ENCODE assay signal across 28 mouse cellular contexts in the genomic region with DNA sequence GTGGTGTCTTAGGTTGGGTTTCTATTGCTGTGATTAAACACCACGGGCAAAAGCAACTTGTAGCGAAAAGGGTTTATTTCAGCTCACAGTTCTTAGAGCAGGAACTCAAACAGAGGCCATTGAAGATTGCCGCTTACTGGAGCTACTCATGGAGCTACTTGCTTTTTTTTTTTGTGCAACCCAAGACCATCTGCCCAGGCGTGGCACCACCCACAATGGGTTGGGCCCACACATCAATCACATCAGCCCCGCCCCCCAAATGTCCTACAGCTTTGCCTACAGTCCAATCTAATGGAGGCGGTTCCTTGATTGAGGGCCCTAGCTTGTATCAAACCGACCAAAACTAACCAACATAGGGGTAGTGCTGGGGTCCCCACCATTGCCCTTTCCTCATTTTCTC.
DNase-seq lines count a peak whose midpoint lies in the region; ATAC-seq lines count a peak whose summit lies in the region.
"Had no signal": no experiment of that assay in that cellular context is flagged by ENCODE, and none has a peak within 500 bp of the region (broad histone marks: within the 10 kb centered on the region; RNA-seq: fewer than 3 reads in every experiment).

No protein-coding gene starts in this region.

- 85% methylated on average over 7 of the region's 7 CpGs for WGBS in lung, embryonic 15.5 days
- 90% methylated on average over 7 of the region's 7 CpGs for WGBS in forebrain, embryonic 11.5 days

- H3K4me2 ChIP-seq in lung, embryonic 15.5 days = no peak overlapping the region
- H3K4me2 ChIP-seq in forebrain, embryonic 11.5 days (ENCODE audit: low read depth, low read length, severe bottlenecking) = no peak overlapping the region
- H3K4me2 ChIP-seq: embryonic facial prominence, embryonic 13.5 days; embryonic facial prominence, embryonic 15.5 days; forebrain, embryonic 13.5 days; forebrain, embryonic 15.5 days had no signal

- H3K4me3 ChIP-seq in lung, embryonic 15.5 days = no peak overlapping the region
- H3K4me3 ChIP-seq in forebrain, embryonic 11.5 days (ENCODE audit: low read depth, low read length) = no peak overlapping the region
- H3K4me3 ChIP-seq: embryonic facial prominence, embryonic 13.5 days; embryonic facial prominence, embryonic 15.5 days; erythroblast, embryonic 14.5 days; forebrain, embryonic 10.5 days; forebrain, embryonic 13.5 days; forebrain, embryonic 15.5 days had no signal

- H3K27me3 ChIP-seq in lung, embryonic 15.5 days = no peaks in the 10 kb centered on the region
- H3K27me3 ChIP-seq in forebrain, embryonic 11.5 days (ENCODE audit: control insufficient read depth, insufficient read depth, low read length) = no peaks in the 10 kb centered on the region
- H3K27me3 ChIP-seq: CH12.LX; embryonic facial prominence, embryonic 13.5 days; forebrain, embryonic 13.5 days; forebrain, embryonic 15.5 days; Patski had no signal

- H3K4me1 ChIP-seq in lung, embryonic 15.5 days = peaks cover 9% of the 10 kb centered on the region
- no peaks in the 10 kb centered on the region for H3K4me1 ChIP-seq in forebrain, embryonic 11.5 days (replicated peaks; ENCODE audit: control insufficient read depth, insufficient read depth, low read length)

- no peak for DNase-seq in lung, postnatal 4 days
- DNase-seq in R1 (ENCODE audit: low read depth, low spot score) = peak; percentile 54
- no peak for DNase-seq in adrenal gland, adult 18-20 months (ENCODE audit: low spot score in 2 of 2)
- no peak for DNase-seq in forebrain, embryonic 11.5 days (ENCODE audit: low spot score)
- DNase-seq: adrenal gland, adult 2 months; adrenal gland, postnatal 10 days; adrenal gland, postnatal 25 days; B cell, adult 2 months; cerebellum, adult 11 months; cerebellum, adult 18-20 months; cerebellum, adult 8-10 months; cerebellum, adult 9-11 months; cerebellum, postnatal 14 days; cerebellum, postnatal 36 days; embryo, embryonic 11 days; forebrain, postnatal 0 days had no signal

- H3K27ac ChIP-seq in lung, embryonic 15.5 days = no peak overlapping the region
- H3K27ac ChIP-seq in forebrain, embryonic 11.5 days (ENCODE audit: low read depth, low read length) = no peak overlapping the region
- H3K27ac ChIP-seq: embryonic facial prominence, embryonic 13.5 days; embryonic facial prominence, embryonic 15.5 days; forebrain, embryonic 10.5 days; forebrain, embryonic 13.5 days; forebrain, embryonic 15.5 days had no signal

- ATAC-seq in lung, embryonic 15.5 days (ENCODE audit: borderline replicate concordance, extremely low read depth, low FRiP score, low TSS enrichment) = peak; percentile 24; the same call in 1 of the 2 replicates
- no peak for ATAC-seq in forebrain, embryonic 11.5 days (replicated peaks; ENCODE audit: low FRiP score)
- ATAC-seq: activated CD4-positive, CD25-positive, alpha-beta regulatory T cell, adult 4 months; CD4-positive, CD25-positive, alpha-beta regulatory T cell, adult 4 months; forebrain, embryonic 13.5 days; forebrain, embryonic 15.5 days; forebrain, postnatal 0 days; Patski had no signal

- no peak overlapping the region for H3K9ac ChIP-seq in lung, embryonic 15.5 days
- no peak overlapping the region for H3K9ac ChIP-seq in forebrain, embryonic 11.5 days (ENCODE audit: low read length)
- H3K9ac ChIP-seq: embryonic facial prominence, embryonic 13.5 days; embryonic facial prominence, embryonic 15.5 days; forebrain, embryonic 13.5 days; forebrain, embryonic 15.5 days; forebrain, postnatal 0 days had no signal

- no peaks in the 10 kb centered on the region for H3K36me3 ChIP-seq in lung, embryonic 15.5 days
- no peaks in the 10 kb centered on the region for H3K36me3 ChIP-seq in forebrain, embryonic 11.5 days (ENCODE audit: control insufficient read depth, insufficient read depth, low read length)
- H3K36me3 ChIP-seq: embryonic facial prominence, embryonic 13.5 days; embryonic facial prominence, embryonic 15.5 days; forebrain, embryonic 10.5 days; forebrain, embryonic 15.5 days; G1E had no signal

- no peaks in the 10 kb centered on the region for H3K9me3 ChIP-seq in lung, embryonic 15.5 days
- H3K9me3 ChIP-seq in forebrain, embryonic 11.5 days (ENCODE audit: control insufficient read depth, low read length) = no peaks in the 10 kb centered on the region
- H3K9me3 ChIP-seq: embryonic facial prominence, embryonic 13.5 days; embryonic facial prominence, embryonic 15.5 days; forebrain, embryonic 10.5 days; forebrain, embryonic 13.5 days; forebrain, embryonic 15.5 days; G1E had no signal
